Mouse (Mus musculus) neural tube, embryonic 11.5 days (tissue): ENCODE data around the gene Piga. TPM values are rescaled to one million over a fixed set of nuclear protein-coding genes. Genes with fewer than 3 reads are reported as not detected.

ENCODE experiments used
- ATAC-seq: fragments of 200-750 bp; cut with Nextera tagmentation; 2 replicates; pipeline ENCODE4 v1.8.0; 2017; ENCODE audit warnings: moderate number of reproducible peaks, mild to moderate bottlenecking, moderate TSS enrichment, moderate library complexity; ENCODE audit not compliant: insufficient read depth, low FRiP score, low TSS enrichment
- DNase-seq: peaks from one replicate; pipeline ENCODE4 v3.0.0-alpha.2; 2015; ENCODE audit warnings: low spot score
- H3K27ac ChIP-seq: fragments of 300-500 bp; sonication (generic); 2 replicates; pipeline ENCODE4 v1.5.1; 2014; ENCODE audit warnings: low read depth, mild to moderate bottlenecking, low read length
- H3K27me3 ChIP-seq: fragments of 300-500 bp; sonication (generic); 2 replicates; pipeline ENCODE4 v1.6.1; 2014; ENCODE audit warnings: mild to moderate bottlenecking, low read length, mixed read lengths; ENCODE audit not compliant: control insufficient read depth, insufficient read depth
- H3K36me3 ChIP-seq: fragments of 300-500 bp; sonication (generic); 2 replicates; pipeline ENCODE4 v1.6.1; 2014; ENCODE audit warnings: mild to moderate bottlenecking, low read length, moderate library complexity, mixed read lengths; ENCODE audit not compliant: control insufficient read depth, insufficient read depth
- H3K4me1 ChIP-seq: fragments of 300-500 bp; sonication (generic); 2 replicates; pipeline ENCODE4 v1.6.1; 2014; ENCODE audit warnings: low read length, mixed read lengths; ENCODE audit not compliant: control insufficient read depth, insufficient read depth
- H3K4me2 ChIP-seq: fragments of 300-500 bp; sonication (generic); 2 replicates; pipeline ENCODE4 v1.6.1; 2014; ENCODE audit warnings: low read depth, mild to moderate bottlenecking, moderate library complexity
- H3K4me3 ChIP-seq: fragments of 300-500 bp; sonication (generic); 2 replicates; pipeline ENCODE4 v1.5.1; 2014; ENCODE audit warnings: low read depth, low read length
- H3K9ac ChIP-seq: fragments of 300-500 bp; sonication (generic); 2 replicates; pipeline ENCODE4 v1.6.1; 2014; ENCODE audit warnings: mild to moderate bottlenecking, low read length
- H3K9me3 ChIP-seq: fragments of 300-500 bp; sonication (generic); 2 replicates; pipeline ENCODE4 v1.6.1; 2016; ENCODE audit warnings: low read length; ENCODE audit not compliant: control insufficient read depth
- WGBS: fragments of 180-500 bp; shearing (Covaris S2); extraction: QIAGEN DNeasy Blood & Tissue Kit; methylation state at CpG from one replicate; pipeline ENCODE4 v1.1.7; 2014; 5-methylcytosine and 5-hydroxymethylcytosine counted together
- polyA plus RNA-seq: library from polyadenylated mRNA; unstranded; fragments of >200 nt; fragmentation: Nextera tagmentation; extraction: Ambion mirVana; gene quantifications from 2 replicates; pipeline ENCODE4 v1.2.1, GENCODE M21; 2014

Gene Piga
- polyA plus RNA-seq, 1 experiment from 2014 or later = 15.5 TPM

GRCm38 (mm10) chrX:164441306-164441705 is 21.7 kb downstream of the Piga start:
- H3K36me3 ChIP-seq = no peaks in the 10 kb centered on the region
- no peaks in the 10 kb centered on the region for H3K4me1 ChIP-seq
- no peak overlapping the region for H3K4me3 ChIP-seq
- no peak overlapping the region for H3K27ac ChIP-seq
- DNase-seq (no peak), ATAC-seq (no peak)
- no peak overlapping the region for H3K9ac ChIP-seq
- no peaks in the 10 kb centered on the region for H3K27me3 ChIP-seq
- H3K4me2 ChIP-seq = no peak overlapping the region
- 72% methylated on average over 3 of the region's 3 CpGs for WGBS
- no peaks in the 10 kb centered on the region for H3K9me3 ChIP-seq

- Histone ChIP-seq H3K4me3 (no peak overlapping the region), H3K27me3 (no peaks in the 10 kb centered on the region), H3K9ac (no peak overlapping the region), H3K4me2 (no peak overlapping the region), H3K9me3 (no peaks in the 10 kb centered on the region), H3K27ac (no peak overlapping the region), H3K36me3 (no peaks in the 10 kb centered on the region), H3K4me1 (no peaks in the 10 kb centered on the region)
- DNase-seq = no peak
- no peak for ATAC-seq
- 84% methylated on average over 12 of the region's 12 CpGs for WGBS
Observed at GRCm38 (mm10) chrX:164445601-164446000, 26.0 kb downstream of the Piga start.

- Histone ChIP-seq H3K4me2 (no peak overlapping the region), H3K36me3 (no peaks in the 10 kb centered on the region), H3K27ac (no peak overlapping the region), H3K9me3 (no peaks in the 10 kb centered on the region), H3K4me3 (no peak overlapping the region), H3K27me3 (no peaks in the 10 kb centered on the region), H3K4me1 (no peaks in the 10 kb centered on the region), H3K9ac (no peak overlapping the region)
- no peak for DNase-seq
- 74% methylated on average over 10 of the region's 10 CpGs for WGBS
- ATAC-seq = no peak
Observed at GRCm38 (mm10) chrX:164446106-164446551, 26.5 kb downstream of the Piga start.

- Histone ChIP-seq H3K4me2 (no peak overlapping the region), H3K27me3 (no peaks in the 10 kb centered on the region), H3K4me1 (no peaks in the 10 kb centered on the region), H3K9me3 (no peaks in the 10 kb centered on the region), H3K36me3 (no peaks in the 10 kb centered on the region), H3K9ac (no peak overlapping the region), H3K27ac (no peak overlapping the region), H3K4me3 (no peak overlapping the region)
- ATAC-seq (no peak), DNase-seq (no peak)
- 89% methylated on average over 9 of the region's 9 CpGs for WGBS
Observed at GRCm38 (mm10) chrX:164446835-164447681, 27.5 kb downstream of the Piga start.

GRCm38 (mm10) chrX:164447682-164448071 is 28.1 kb downstream of the Piga start:
- Histone ChIP-seq H3K36me3 (no peaks in the 10 kb centered on the region), H3K9ac (no peak overlapping the region), H3K27ac (no peak overlapping the region), H3K4me3 (no peak overlapping the region), H3K27me3 (no peaks in the 10 kb centered on the region), H3K4me1 (no peaks in the 10 kb centered on the region), H3K9me3 (no peaks in the 10 kb centered on the region), H3K4me2 (no peak overlapping the region)
- ATAC-seq (no peak), DNase-seq (no peak)
- WGBS = 78% methylated on average over 2 of the region's 2 CpGs

GRCm38 (mm10) chrX:164449201-164449600 is 29.6 kb downstream of the Piga start:
- Histone ChIP-seq H3K9me3 (no peaks in the 10 kb centered on the region), H3K4me2 (no peak overlapping the region), H3K9ac (no peak overlapping the region), H3K27me3 (no peaks in the 10 kb centered on the region), H3K4me3 (no peak overlapping the region), H3K4me1 (no peaks in the 10 kb centered on the region), H3K36me3 (no peaks in the 10 kb centered on the region), H3K27ac (no peak overlapping the region)
- DNase-seq (peak; percentile 21), ATAC-seq (no peak)
- 47% methylated on average over 3 of the region's 3 CpGs for WGBS

- Histone ChIP-seq H3K4me3 (no peak overlapping the region), H3K27me3 (no peaks in the 10 kb centered on the region), H3K9ac (no peak overlapping the region), H3K4me2 (no peak overlapping the region), H3K4me1 (no peaks in the 10 kb centered on the region), H3K27ac (no peak overlapping the region), H3K36me3 (no peaks in the 10 kb centered on the region), H3K9me3 (no peaks in the 10 kb centered on the region)
- DNase-seq (no peak), ATAC-seq (no peak)
- WGBS = 79% methylated on average over 6 of the region's 6 CpGs
Observed at GRCm38 (mm10) chrX:164459205-164459878, 39.8 kb downstream of the Piga start.
